Mouse (Mus musculus) lung, adult 18-20 months (tissue): ENCODE measurements around the gene Macf1.

ENCODE experiments used
- DNase-seq, 2 experiments: peaks; one replicate each; pipeline ENCODE4 v3.0.0; 2022; ENCODE audit warnings: mixed read lengths in 2 of 2

Gene Macf1

DNA sequence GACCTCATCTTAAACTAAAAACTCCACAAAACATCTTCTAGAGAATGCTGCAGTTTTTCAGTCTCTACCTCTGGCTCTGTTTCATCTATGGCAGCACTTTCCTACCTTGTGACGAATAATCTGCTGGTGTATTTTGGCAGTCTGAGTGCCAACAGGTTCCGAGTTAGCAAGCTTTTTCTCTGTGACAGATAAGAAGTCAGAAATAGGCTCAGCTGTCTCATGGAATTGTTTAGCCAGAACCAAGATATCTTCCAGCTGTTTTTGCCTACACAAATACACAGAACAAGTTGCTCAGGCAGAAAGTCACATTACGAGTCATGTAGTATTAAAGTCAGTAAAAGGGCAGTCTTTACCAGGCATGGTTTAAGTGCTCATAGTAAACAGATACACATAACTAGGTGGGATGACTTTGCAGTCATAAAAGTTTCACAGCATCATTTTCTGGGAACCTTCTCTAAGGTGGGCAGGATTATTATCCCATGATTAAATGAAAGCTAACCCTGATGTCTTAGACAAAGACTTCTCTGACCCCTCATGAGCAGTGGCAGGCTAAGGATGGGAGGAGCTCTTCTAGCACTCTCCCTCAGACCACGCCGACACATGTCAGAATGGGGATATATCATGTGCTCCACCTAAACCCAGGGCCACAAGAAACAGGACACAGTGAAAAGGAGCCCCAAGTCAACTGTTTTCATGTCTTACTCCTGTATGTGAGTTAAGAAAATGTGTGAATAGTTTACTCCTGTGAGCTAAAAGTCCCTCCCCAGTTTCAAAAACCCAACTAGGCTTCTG is 286.3 kb downstream of the Macf1 start:
- DNase-seq: no peak

DNA sequence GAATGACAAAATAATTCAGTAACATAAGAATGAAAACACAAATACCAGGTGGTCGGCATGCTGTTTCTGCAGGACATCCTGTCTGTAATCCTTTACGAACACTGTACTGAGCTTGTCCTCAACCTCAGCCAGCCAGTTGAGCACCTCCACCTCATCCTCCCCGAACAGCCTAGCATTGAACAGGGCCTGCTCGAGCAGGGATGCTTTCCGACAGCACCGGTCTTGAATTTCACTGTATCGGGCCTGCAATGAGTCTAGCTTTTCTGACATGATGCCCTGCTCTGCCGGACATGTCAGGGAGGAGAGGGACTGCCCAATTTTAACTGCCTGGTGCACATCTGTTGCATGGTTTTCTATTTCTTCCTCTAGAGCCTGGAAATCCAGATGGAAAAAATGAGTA is 287.1 kb downstream of the Macf1 start:
- no peak for DNase-seq

DNA sequence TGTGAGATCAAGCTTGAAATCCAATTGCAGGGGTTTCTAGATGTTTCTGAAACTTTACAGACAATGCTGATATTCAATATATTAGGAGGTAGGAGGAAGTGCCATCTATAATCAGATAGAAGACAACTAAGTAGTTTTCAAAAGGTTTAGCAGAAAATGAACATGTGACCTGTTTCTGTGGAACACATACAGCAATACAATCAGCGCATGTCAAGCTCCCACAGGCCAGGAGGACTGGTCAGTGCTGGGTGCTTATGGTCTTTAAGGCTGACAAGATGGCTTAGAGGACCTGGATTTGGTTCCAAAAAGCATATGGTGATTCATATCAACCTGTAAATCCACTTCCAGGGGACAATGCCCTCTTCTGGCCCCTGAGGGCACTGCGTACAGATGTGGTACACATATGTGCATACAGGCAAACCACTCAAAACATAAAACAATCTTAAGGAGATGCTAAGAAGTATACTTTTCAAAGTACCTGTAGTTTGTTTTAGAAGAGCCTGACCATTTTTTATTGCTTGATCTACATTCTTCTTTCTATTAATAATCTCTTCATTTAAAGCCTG is 288.6 kb downstream of the Macf1 start:
- DNase-seq: no peak

DNA sequence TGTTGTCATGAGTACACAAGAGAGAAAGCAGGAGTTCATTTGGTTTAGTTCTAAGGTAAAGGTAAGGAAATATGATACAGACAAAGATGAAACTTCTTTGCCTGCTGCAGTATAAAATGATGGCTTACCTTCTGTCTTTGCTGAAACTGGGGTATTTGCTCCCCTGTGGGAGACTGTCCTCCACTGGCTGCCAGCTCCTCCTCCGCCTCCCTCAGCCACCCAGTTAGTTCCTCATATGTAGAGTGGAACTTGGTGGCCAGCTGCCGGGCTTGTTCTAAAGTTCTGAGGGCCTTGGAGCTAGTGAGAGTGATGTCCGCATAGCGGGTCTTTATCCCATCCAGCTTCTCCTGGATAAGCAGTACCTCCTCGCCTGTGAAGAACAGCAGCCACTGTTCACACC is 289.3 kb downstream of the Macf1 start:
- no peak for DNase-seq

DNA sequence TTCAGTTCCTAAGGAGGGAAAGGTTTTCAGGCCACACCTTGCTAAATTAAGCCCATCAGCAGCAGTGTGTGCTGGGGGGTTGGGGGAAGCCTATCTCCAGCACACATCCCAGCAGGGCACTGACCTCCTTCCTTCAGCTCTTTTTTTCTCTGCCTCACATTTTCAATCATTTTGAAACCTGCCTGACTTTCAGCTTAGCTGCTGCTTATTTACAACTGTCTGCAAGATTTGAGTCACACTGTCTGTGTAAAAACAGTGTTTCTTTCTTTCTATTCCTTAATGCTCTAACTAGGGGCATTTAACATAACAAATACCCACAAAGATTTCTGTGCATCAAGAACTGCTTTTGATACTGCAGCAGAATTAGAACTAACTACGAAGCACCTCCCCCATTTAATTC is 289.9 kb downstream of the Macf1 start:
- DNase-seq: no peak

DNA sequence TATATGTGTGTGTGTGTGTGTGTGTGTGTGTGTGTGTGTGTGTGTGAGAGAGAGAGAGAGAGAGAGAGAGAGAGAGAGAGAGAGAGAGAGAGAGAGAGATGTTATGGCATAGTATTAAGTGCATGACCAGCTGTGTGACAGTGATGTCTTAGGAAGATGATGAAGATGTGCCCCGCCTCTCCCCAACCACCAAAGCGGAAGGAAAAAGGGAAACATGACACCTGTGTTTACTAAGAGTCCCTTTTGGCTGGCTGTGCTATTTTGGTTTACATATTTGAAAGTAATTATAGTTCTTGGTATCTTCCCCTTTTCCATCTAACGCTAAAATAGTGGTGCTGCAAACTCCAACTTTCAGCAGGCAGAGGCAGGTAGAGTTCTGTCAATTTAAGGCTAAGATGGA is 291.2 kb downstream of the Macf1 start:
- no peak for DNase-seq

DNA sequence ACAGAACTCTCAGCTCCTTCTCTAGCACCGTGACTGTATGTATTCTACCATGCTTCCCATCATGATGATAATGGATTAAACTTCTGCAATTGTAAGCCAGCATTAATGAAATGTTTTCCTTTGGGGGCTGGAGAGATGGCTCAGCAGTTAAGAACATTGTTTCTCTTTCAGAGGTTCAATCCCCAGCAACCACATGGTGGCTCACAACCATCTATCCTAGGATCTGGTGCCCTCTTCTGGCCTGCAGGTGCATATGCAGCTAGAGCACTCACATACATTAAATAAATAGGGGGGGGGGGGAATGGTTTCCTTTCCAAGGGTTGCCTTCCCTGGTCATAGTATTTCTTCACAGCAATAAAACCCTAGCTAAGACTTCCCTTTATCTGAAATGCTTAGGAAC is 292.0 kb downstream of the Macf1 start:
- DNase-seq: no peak

DNA sequence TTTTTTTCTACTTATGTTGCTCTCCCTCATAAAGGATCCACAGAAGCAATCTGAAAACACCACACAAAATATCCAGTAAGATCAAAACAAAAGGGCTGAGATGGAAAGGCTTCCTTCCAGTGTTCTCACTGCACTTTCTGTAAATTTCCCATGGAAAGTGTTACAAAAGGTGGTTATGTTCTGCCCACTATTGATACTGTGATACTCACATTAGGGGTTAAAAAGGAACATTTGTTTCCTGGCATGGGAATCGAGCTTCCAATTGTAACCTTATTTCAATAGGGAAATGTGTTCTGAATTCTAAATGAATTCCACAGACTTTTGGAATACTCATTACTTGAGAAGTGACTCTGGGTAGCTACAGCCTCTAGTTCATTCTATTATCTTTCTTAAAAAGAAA is 299.1 kb downstream of the Macf1 start:
- DNase-seq: no peak

DNA sequence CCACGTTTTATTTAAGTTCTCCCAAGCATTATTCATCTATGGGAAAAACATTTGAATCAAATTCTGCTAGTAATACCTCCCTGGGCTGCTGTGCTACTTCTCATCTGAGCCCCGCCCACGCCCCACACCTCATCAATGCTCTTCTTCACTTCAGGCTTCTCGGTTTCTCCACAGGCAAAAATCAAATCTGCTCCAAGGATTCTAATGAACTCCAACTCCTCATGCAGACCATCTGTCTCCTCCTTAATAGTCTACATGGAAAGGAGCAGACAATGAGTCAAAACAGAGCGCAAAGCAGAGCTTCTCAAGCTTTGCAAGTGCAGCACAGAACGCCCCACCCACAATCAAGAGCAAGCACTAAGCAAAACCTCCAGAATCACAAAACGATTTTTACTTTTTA is 301.0 kb downstream of the Macf1 start:
- DNase-seq: no peak

DNA sequence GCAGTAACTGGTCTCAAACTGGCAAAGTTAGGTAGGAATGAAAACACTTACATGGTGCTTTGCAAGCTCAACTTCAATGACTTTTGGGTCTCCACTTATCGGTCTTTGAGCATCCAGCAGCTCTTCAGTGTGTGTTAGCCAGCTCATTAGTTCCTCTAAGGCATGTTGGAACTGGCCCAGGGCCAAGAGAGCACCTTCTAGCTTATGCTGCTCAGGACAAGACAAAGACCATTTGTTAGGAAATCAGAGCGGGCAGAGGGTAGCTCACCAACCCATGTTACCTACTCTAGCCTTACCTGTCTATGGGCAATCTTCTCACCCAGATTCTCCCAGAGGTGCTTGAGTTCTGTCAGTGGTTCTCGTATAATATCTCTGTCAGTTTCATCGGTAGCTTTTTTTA is 302.1 kb downstream of the Macf1 start:
- DNase-seq: no peak

DNA sequence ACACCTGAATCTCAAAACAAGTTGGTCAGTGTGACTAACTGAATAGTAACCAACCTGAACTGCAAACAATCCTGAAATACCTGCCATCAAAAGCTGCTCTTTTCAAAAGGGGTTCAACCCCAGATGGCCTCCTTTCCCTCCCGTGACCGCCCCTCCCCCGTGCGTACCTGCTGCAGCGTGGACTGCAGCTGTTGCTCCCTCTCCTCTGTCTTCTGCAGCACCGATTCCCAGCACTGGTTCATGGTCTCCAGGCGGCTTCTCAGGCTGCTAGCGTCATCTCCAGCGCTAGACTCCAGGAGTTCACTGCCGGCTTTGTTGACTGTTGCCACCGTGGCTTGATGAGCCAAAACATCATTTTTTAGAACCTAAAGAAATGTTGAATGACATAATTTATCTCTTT is 302.6 kb downstream of the Macf1 start:
- no peak for DNase-seq

DNA sequence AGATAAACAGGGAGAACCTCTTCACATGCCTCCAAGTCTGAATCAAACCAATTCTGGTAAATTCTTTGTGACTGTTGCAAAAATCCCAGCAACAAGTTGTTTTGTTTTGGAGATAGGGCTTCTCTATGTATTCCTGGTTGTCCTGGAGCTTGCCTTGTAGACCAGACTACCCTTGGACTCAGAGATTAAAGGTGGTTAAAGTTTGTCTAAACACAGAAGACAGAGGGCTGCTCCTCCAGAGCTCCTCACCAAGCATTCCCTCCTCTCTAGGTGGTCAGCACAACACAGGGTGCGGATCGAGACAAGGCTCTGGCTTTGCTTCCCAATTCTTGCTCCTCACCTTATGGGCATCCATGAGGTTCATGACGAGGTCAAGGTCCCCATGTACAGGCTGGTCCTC is 308.1 kb downstream of the Macf1 start:
- DNase-seq: no peak

DNA sequence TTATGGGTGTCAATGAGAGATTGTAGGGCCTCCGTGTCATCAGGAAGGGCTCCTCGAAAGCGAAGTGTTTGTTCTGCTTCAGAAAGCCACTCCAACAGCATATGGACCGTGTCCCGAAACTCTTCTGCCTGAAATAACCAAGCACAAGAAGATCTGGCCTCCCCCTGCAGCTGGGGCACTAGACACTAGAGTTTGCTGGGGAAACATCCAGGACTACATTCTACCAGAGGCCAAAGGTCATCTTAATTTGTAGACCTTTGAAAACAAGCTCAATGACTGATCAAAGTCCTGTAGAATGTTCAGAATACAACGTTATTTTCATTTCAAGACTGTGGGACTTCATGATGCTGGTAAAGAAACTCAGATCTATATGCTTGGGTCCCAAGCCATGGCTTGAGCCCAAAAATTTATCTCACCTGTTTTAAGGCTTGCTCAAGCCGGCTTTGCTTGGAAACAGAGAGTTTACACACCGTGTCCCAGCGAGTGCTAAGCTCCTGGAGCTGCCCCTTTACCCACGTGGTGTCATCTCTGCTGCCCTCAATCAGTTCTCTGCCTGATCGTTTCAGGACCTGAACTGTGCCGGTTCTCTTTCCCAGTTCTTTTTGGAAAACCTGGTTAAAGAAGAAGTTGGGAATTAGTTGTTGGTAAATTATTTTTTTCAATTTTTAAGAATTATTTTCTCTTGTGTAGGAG is 309.7 kb downstream of the Macf1 start:
- no peak for DNase-seq

DNA sequence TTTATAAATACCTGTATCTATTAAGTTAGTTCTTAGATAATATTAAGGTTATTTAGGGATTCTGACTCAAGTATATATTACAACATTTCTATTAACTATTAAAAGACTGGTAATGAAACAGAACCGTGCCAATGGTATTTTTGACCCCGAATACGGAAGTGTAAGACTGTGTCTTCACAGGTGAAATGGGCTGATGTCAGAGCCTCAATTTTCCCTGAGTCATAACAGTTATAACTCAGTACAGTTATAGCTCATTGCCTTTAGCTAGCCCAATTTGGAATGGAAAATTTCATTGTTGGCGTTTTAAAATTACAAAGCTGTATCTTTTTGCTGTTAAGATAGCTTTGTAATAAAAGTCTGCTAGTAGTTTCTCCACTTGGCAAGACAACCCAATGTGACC is 320.6 kb downstream of the Macf1 start:
- no peak for DNase-seq

DNA sequence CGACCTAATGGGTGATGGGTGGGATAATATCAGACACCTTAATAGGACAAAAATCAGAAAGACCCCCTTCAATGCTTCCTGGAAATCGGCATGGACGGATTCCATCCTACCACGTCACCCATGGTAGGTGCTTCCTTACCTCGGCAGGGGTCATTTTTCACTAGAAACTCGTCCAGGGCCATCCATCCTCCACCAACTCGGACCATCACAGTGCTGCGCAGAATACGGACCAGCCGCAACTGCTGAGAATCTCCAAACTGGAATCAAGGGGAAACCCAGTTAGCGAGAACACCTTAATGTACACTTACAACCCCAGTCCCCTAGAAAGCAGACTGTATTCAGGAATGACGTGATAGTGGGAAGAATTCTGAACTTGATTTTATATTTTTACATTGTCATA is 323.4 kb downstream of the Macf1 start:
- no peak for DNase-seq

DNA sequence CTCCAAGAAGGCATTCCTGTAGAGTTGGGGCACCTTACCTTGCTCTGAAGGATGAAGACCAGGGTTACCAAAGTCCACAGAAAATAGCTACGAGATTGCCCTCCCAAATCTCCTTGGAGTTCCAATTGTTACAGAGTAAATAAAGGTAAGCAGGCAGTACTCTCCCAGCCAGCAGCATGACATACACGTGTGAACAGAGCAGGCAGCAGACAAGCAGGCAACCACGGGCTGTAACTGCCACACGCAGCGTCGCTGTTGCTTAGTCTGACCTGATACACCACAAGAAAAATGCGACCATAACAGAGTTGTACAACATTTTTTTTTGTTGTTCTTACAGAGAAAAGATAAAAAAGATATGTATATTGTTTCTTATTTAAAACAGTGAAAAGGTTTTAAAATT is 325.5 kb downstream of the Macf1 start:
- DNase-seq: no peak

DNA sequence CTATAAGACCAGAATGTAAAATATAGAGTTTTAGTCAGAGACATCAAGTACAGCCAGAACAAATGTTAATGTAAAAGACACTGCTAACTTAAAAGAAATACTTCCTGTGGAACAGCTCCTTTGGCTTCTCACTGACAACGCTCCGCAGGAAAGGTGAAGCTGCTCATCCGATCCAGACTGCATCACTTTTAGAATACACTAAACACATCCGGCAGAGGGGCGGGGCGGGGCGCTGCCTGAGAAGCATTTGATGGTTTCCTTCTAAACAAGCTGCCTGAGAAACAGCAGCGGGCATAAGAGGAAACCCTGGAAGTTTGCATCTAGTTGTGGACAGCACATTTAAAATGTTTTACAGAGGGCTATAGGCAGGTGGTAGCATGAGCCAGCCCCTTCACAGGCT is 328.2 kb downstream of the Macf1 start:
- DNase-seq: no peak

DNA sequence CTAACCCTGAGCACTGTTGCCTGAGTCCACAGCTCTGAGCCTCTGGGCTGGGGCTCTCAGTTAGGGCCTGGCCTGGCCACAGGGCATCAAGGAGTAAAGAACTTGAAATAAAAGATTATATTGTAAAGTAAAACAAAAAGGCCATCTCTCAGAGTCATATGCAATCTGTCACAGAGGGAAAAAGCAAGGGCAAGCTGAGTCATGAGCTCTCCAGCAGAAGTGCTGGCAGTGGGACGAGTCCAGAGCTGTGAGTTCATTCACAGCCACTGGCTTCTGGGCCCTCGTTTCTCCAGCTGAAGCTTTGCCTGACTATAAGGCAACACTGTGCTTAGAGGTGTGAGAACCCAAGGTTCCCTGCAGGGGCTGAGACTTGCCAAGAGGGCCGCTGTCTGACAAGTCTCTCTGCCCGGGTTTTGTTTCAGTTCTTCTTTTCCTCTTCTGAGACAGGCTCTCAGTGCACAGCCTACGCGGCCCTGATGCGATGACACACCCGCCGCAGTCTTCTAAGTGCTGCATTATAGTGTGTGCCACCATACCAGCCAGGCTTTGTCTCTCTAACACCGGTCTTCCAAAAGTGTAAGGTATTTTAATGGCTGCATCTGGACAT is 330.8 kb downstream of the Macf1 start:
- no peak for DNase-seq

DNA sequence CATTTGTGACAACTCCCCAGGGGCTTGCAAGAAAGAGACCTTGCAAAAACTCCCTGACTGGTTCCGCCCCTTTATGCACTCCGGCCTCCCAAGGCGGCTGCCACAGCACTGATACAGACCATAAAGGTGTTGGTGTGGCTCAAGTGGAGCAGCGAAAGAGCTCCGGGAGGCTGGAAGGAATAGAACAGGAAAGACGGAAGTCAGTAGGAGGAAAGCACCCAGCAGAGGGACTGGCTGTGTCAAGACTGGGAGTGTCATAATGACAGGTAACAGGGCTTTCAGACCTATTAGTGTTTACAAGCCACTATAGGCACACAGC is 340.7 kb downstream of the Macf1 start:
- DNase-seq: peak; percentile 17 to 41

DNA sequence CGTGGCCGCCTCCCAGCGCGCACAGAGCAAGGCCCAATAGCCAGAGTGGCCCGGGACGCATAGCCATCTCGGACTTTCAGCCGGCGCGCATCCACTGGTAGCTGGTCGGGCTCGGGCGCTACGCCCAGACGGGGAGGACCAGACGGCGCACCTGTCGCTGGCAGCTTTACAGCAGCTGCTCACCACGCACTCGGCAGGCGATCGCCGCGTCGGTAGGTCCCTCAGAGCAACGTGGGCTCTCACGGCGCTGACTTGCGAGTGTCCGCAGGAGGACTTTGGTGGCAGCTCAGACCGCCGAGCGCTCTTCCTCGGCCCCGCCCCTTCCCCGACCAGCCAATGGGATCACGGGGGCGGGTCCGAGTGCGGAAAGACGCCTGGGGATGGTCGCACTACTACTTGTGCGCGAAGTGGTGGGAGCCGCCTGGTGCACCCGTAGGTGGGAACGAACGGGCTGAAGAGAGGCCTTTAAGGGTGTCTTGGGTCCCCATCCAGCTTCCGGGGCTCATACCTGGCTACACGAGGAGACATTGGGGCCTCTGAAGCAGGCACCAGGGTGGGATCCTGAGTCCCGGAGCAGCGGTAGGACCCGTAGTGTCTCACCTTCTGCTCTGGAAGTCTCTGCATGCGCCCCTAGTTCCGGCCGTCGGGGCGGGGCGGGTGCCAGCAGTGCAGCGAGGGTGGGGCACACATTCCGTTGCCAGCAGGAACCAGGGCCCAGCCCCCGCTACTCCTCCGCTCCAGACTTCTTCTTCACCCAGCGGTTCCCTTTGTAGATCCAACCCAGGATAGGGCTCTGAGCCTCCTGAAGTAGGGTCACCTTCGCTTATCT is 341.3 kb downstream of the Macf1 start, which contains the start of gene Bmp8a:
Bmp8a (minus strand) TSS at position 611 of the 829 bp plus-strand sequence.
- peak; percentile 66 to 71 for DNase-seq

DNA sequence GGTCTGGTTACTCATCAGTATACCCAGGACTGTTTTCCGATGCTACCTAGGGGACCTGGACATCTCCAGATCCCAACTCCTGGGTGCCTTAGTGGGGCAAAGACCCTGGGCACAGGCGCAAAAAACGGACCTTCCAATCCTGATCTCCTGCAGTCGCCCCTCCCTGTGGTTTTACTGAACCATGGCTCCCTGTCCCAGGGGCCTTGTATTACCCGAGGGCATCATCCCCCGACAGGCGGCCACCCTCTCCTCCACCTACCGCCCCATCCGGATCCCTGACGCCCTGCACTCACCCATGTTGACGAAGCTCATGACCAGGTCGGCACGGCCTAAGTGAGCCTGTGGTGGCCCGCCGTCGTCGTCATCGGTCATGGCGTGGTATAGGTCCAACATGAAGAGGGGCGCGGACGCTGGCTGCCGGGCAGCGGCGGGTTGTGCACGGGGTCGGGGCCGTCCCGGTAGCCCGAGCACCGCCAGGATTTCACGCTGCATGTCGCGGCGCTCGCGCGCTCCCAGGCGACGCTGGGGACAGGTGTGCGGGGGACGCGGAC is 342.0 kb downstream of the Macf1 start:
- DNase-seq: peak in 1 of 2 experiments; percentile 17

DNA sequence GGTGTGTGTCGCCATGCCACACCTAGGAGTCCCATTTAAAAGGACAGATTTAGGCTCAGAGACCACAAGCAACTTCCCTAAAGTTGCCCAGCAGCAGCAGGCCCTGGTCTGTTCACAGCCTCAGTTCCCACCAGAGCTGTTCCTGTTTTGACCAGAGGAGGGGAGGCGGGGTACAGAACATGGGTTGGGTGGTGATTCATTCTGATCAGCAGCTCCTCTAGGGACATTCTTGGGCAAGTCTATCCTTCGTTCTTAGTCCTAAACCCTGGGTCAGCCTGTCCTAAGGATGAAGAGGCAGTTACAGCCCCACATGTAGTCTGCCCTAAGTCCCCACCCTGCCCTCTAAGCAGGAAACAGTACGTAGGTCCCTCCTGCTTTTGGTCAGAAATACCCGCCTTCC is 343.9 kb downstream of the Macf1 start:
- DNase-seq: no peak

DNA sequence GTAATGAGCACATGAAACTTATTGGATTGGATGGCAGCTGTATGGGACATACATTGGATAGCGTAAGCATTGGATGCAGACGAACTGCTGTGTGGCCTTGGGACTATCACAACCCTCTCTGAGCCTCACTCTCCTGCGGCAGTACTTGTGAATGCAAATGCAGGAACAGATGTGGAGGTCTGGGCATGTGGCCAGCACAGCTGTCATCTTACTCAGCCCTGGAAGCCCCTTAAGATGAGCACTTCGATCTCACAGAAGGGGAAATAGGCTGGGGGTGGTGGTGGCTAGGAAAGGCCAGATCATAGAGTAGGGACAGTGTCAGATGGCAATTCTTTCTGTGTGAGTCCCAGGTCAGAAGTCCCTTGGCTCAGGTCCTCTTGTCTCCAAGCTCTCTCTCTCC is 346.5 kb downstream of the Macf1 start:
- DNase-seq: no peak
